Mouse (Mus musculus) thymus, postnatal 0 days (tissue): ENCODE measurements around the gene Tuba3a. TPM values are rescaled to one million over a fixed set of nuclear protein-coding genes. Genes with fewer than 3 reads are reported as not detected.
"Not testable (repeated sequence)": the region's sequence is repeated elsewhere in the genome, so short reads cannot be mapped to it uniquely, and the experiment has no call there.

Source experiments
- DNase-seq: peaks from one replicate; pipeline ENCODE4 v3.0.0-alpha.2; 2015; ENCODE audit warnings: low spot score
- polyA plus RNA-seq: library from polyadenylated mRNA; unstranded; fragments of >200 nt; fragmentation: Nextera tagmentation; extraction: Ambion mirVana; gene quantifications from 2 replicates; pipeline ENCODE4 v1.2.1, GENCODE M21; 2015

Tuba3a gene
- polyA plus RNA-seq, 1 experiment from 2014 or later, result 0.36 TPM

GRCm38 (mm10) chr6:125266600-125266999 lies 19.2 kb downstream of the Tuba3a start:
- not testable (repeated sequence) for DNase-seq

GRCm38 (mm10) chr6:125266091-125266490 lies 19.8 kb downstream of the Tuba3a start:
- DNase-seq, result no peak

DNA sequence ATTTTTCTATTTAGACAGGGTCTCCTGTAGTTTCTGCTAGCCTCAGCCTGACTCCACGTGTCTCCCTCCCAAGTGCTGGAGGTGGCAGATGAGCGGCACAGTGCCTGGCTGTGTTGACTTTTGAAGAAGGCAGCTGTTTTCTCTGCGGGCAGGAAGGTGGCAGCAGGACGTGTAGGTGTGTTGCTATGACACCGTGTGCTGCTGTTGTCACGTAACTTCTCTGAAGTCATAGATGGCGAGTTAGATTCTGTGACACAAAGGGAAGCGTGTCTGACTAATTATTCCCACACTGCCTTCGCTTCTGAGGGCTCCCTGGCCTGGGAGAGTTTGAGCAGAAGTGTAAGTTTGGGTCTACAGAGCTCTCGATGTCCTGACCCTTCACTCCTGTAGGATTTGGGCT lies 20.6 kb downstream of the Tuba3a start:
- DNase-seq, result peak; percentile 92

- DNase-seq, result no peak
These were observed 21.6 kb downstream of the Tuba3a start for GRCm38 (mm10) chr6:125264219-125264618.

- DNase-seq, result no peak
These were observed 25.8 kb downstream of the Tuba3a start for GRCm38 (mm10) chr6:125260006-125260555.

DNA sequence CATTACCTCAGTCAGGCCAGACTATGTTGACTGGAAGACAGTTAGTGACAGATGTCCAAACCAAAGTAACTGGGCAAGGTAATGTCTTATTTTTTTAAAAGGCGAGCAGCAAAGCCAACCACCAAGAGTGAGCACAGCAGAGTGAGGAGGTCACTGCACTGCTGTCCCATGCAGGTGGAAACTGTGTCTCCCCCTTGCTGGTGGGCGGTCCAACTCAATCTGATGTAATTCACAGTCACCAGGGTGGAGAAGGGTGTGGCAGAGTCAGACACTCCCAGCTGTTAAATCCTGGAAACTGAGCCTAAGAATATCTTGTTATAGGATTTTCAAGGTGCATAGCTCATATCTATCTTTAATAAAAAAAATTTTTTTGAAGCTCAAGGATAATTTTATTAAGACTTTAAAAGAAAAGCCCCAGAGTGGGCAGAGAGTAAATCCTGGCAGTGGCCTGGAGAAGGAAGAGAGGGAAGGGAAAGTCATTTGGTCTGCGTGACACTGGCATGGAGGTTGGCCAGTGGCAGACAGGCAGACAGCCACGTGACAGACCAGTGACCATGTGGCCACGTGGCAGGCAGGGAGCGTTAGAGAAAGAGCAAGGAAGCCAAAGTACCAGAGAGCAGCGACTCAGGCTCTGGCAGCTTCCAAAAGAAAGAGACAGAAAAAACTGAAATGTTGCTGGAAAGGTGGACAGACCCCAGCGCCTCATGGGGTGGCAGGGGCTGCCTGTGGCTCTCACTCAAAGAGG lies 29.4 kb downstream of the Tuba3a start:
- no peak for DNase-seq

- no peak for DNase-seq
These were observed 30.3 kb downstream of the Tuba3a start for GRCm38 (mm10) chr6:125255516-125256044.

DNA sequence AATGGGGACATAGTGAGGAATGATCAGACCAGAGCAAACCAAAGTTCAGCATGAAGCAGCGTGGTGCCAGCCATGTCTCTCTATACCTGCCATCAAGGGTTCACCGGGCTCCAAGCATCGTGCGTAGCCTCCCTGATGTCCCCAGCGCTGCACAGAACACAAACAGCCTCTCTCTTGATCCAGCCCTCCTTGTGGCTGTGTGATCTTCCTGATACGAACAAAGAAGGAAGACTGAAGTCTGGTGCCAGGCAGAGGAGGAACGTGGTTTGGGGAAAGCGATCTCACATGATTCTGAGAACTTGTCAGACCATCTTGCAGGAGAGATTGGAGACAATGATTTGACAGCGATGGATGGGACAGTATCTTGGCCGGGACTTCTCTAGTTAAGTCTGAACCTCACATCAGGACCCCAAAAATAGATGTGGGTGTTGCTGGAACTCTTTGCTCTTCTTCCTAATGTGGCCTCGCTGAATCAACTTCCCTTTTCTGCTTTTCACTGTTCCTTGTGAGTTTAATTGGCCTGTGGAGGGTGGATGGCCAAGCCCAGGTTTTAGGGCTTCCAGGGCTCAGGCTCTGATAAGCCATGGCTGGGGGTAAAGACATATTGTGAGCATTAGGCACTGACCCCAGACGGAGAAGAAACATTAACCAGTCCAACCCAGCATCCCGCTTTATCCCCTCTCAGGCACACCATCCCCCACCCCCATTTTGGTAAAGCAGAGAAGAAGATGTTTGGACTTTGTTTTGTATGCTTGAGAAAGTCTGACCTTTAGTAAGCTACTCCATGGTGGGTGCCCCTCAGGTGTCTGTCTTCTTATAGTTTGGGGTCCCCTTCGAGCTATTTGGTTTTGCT lies 31.8 kb downstream of the Tuba3a start:
- no peak for DNase-seq

DNA sequence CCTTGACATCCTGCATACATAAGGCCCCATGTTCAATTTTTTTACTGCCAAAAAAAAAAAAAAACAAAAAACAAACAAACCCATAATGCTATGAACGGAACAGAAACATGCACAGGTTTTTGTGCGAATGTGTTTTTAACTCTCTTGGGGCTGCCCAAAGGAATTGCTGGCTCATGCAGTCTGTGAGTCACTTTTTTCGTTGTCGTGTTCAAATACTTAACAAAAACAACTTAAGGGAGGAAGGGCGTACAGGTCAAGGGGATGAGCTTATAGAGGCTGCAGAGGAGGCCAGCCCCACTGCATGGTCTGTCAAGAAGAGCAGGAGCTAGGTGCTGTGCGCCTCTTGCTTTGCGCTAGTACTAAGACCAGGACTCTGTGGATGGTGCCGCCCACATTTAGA lies 33.1 kb downstream of the Tuba3a start:
- no peak for DNase-seq

- DNase-seq, result no peak
These were observed 33.6 kb downstream of the Tuba3a start for GRCm38 (mm10) chr6:125252285-125252684.

- DNase-seq, result peak; percentile 74
These were observed 41.3 kb downstream of the Tuba3a start for GRCm38 (mm10) chr6:125244551-125244950.

DNA sequence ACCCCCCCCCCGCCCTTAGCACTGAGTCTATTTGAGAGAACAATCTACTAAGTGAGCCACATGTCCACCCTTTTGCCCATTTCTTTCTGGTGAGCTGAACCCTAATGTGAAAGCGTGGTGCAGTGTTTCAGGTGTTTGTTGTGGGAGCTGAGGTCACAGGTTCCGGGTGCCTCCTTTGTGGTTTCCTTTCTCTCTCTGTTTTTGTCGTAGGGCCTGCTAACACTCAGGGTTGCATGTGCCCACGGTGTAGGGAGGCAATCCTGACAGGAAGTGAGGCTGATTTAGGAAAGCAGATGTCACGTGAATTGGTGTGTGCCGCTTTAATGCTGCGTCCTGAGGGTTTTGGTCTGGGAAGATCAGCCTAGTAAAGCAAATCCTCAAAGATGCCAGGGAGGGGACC lies 44.3 kb downstream of the Tuba3a start:
- DNase-seq, result peak; percentile 85

DNA sequence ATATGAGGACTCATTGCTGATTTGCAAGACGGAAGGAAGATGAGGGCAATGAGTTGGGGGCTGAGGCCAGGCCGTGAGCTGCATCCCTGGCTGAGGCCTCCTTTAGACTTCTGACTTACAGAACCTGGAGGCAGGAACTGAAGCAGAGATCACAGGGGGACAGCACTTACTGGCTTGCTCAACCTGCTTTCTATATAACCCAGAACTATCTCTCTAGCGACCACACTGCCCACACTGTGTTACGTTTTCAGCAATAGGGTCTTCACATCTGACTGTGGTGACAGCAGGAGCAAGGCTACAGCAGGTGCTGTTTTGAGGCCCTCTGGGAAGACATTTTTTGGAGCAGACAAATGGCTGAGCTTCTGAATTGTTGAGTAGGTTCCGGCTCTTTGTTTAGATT lies 45.2 kb downstream of the Tuba3a start:
- peak; percentile 54 for DNase-seq

GRCm38 (mm10) chr6:125239547-125239946 lies 46.3 kb downstream of the Tuba3a start:
- no peak for DNase-seq

DNA sequence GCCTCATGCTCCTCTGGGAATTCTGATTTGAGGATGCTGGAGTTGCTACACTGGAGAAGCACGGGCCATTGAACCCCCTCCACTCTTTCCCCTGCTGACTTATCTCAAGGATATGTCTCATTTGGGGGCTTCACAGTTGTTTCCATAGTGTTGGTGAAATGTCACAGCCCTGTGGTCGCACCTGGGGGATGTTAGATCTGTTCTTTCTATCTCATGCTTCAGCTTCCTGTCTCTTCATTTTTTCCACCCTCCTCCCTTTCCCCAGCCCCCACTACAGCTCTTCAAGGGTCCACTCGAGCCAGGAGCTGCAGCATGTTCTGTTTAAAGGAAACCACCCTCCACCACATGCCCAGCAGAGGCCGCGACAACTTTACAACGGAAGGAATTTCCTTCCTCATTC lies 47.4 kb downstream of the Tuba3a start:
- DNase-seq, result peak; percentile 88

DNA sequence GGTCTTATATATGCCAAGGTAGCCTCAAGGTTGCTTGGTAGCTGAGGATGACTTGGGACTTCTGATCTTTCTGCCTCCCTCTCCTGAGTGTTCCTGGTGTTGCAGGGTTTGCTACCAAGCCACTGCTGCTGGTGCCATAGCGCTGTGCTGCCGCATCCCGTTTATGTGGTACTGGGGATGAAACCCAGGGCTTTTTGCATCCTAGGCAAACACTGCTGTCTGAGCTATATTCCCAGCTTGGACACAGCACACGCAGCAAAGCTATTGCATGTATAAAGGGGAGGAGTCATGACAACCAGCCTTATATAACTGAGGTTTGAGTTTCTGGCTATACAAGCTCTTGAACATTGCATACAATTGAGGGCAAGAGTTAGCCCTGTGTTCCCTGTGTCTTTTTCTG lies 48.4 kb downstream of the Tuba3a start:
- DNase-seq, result peak; percentile 52

DNA sequence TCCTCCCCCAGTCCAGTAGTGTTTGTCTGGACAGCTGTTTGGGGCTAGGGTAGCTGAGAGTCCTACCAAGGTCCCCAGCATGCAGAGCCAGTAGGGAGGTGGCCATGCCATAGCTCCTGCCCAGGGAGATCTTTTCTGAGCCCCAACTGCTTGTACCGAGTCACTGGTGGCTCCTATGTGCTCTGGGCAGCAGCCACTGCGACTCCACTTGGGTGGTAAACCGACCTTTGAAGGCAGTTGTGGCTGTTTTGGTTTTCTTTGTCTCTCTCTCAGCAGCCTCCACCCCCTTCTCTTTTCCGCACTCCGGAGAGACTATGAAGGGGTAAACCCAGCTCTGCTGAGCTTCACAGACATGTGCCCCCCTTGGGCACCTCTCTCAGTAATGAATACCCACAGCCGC lies 49.1 kb downstream of the Tuba3a start, which contains the start of gene Cd27:
Cd27 (minus strand) TSS at position 229 of the 400 bp plus-strand sequence.
- peak; percentile 83 for DNase-seq

- DNase-seq, result peak; percentile 49
These were observed 49.5 kb downstream of the Tuba3a start for GRCm38 (mm10) chr6:125236341-125236740.

DNA sequence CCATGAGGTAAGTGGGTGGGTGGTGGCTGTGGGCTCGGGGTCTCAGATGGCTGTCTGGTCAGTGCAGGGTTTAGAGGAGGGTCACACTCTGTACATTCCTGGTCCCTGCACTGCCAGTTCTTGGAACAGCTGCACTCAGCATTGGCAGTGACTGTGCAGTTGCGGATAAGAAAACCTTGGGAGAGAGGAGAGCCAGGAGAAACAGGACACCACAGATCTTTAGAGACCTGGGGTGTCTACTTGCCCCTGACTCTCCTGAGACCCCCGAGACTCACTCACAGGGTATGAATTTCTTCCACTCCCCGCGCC lies 51.4 kb downstream of the Tuba3a start:
- no peak for DNase-seq

GRCm38 (mm10) chr6:125233816-125234519 lies 51.9 kb downstream of the Tuba3a start:
- no peak for DNase-seq

DNA sequence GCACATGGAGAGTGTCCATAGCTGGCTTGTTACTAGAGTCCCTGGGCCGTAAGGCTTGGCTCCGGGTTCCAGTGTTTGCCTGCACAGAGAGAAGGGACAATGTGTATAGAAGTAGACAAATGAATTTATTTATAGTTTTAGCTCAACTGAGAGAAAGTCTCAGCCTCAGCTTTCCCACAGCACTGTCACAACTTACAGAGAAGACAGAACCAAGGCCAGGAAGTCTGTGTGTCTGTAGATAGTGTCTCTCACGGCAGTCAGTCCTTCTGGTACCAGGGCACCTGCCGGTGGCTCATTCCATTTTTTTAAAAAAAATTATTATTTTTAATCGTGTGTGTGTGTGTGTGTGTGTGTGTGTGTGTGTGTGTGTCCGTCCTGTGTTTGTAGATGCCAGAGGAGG lies 53.3 kb downstream of the Tuba3a start:
- DNase-seq, result no peak
